Mouse (Mus musculus): ENCODE results near the gene Etv2. TPM values are rescaled to one million over a fixed set of nuclear protein-coding genes. Genes with fewer than 3 reads are reported as not detected.
A peak's percentile ranks its signal among the peaks of the same experiment; 100 is the strongest.

The Etv2 gene
- polyA plus RNA-seq, 1 experiment = not detected

- WGBS = 9% methylated on average over 4 of the region's 4 CpGs
- H3K4me1 ChIP-seq (ENCODE audit: control insufficient read depth, insufficient read depth, low read length) = no peaks in the 10 kb centered on the region
- TF ChIP-seq CTCF (IDR thresholded peaks at IDR 0.05; ENCODE audit: insufficient read depth, low read length) (no peak), POLR2A (IDR thresholded peaks at IDR 0.05; ENCODE audit: borderline replicate concordance, extremely low read depth, low read depth, low read length) (no peak)
These were observed 3.4 kb upstream of the Etv2 start for GRCm38 (mm10) chr7:30639083-30639482.

GRCm38 (mm10) chr7:30636395-30636794, 743 bp upstream of the Etv2 start:
- DNase-seq = no peak
- Histone ChIP-seq H3K4me1 (ENCODE audit: control insufficient read depth, insufficient read depth, low read length) (no peaks in the 10 kb centered on the region), H3K4me3 (replicated peaks; ENCODE audit: extremely low read depth, low read depth, low read length) (no peak overlapping the region)
- TF ChIP-seq POLR2A (IDR thresholded peaks at IDR 0.05; ENCODE audit: borderline replicate concordance, extremely low read depth, low read depth, low read length) = no peak
- WGBS = 19% methylated on average over 11 of the region's 11 CpGs

More at GRCm38 (mm10) chr7:30639083-30639482, 3.4 kb upstream of the Etv2 start:
- H3K4me3 ChIP-seq (replicated peaks; ENCODE audit: extremely low read depth, low read depth, low read length) = no peak overlapping the region
- DNase-seq = no peak

GRCm38 (mm10) chr7:30634621-30635020, 1.0 kb downstream of the Etv2 start:
- Histone ChIP-seq H3K4me1 (ENCODE audit: control insufficient read depth, insufficient read depth, low read length) (no peaks in the 10 kb centered on the region), H3K4me3 (replicated peaks; ENCODE audit: extremely low read depth, low read depth, low read length) (no peak overlapping the region)
- peak; percentile 25 for DNase-seq
- 2% methylated on average over 20 of the region's 20 CpGs for WGBS
- no peak for TF ChIP-seq POLR2A (IDR thresholded peaks at IDR 0.05; ENCODE audit: borderline replicate concordance, extremely low read depth, low read depth, low read length)
- TF ChIP-seq CTCF (IDR thresholded peaks at IDR 0.05; ENCODE audit: insufficient read depth, low read length) = 0 out of 2 replicates have a peak, but pooled peaks have one; percentile 14

GRCm38 (mm10) chr7:30633762-30634412, 1.8 kb downstream of the Etv2 start:
- TF ChIP-seq POLR2A (IDR thresholded peaks at IDR 0.05; ENCODE audit: borderline replicate concordance, extremely low read depth, low read depth, low read length) (no peak), CTCF (IDR thresholded peaks at IDR 0.05; ENCODE audit: insufficient read depth, low read length) (no peak)
- Histone ChIP-seq H3K4me1 (ENCODE audit: control insufficient read depth, insufficient read depth, low read length) (no peaks in the 10 kb centered on the region), H3K4me3 (replicated peaks; ENCODE audit: extremely low read depth, low read depth, low read length) (no peak overlapping the region)
- DNase-seq = no peak
- 4% methylated on average over 27 of the region's 27 CpGs for WGBS

GRCm38 (mm10) chr7:30629013-30629412, 6.6 kb downstream of the Etv2 start:
- DNase-seq = no peak
- Histone ChIP-seq H3K4me3 (replicated peaks; ENCODE audit: extremely low read depth, low read depth, low read length) (no peak overlapping the region), H3K4me1 (ENCODE audit: control insufficient read depth, insufficient read depth, low read length) (peaks cover 5% of the 10 kb centered on the region; the same call in 1 of the 2 replicates)
- TF ChIP-seq CTCF (IDR thresholded peaks at IDR 0.05; ENCODE audit: insufficient read depth, low read length) = no peak
- no peak for TF ChIP-seq POLR2A (IDR thresholded peaks at IDR 0.05; ENCODE audit: borderline replicate concordance, extremely low read depth, low read depth, low read length)

GRCm38 (mm10) chr7:30626647-30627046, 9.0 kb downstream of the Etv2 start:
- Histone ChIP-seq H3K4me1 (ENCODE audit: control insufficient read depth, insufficient read depth, low read length) (peaks cover 5% of the 10 kb centered on the region; the same call in 1 of the 2 replicates), H3K4me3 (replicated peaks; ENCODE audit: extremely low read depth, low read depth, low read length) (no peak overlapping the region)
- 78% methylated on average over 5 of the region's 5 CpGs for WGBS
- no peak for TF ChIP-seq POLR2A (IDR thresholded peaks at IDR 0.05; ENCODE audit: borderline replicate concordance, extremely low read depth, low read depth, low read length)
- no peak for TF ChIP-seq CTCF (IDR thresholded peaks at IDR 0.05; ENCODE audit: insufficient read depth, low read length)
- no peak for DNase-seq

- Histone ChIP-seq H3K4me1 (ENCODE audit: control insufficient read depth, insufficient read depth, low read length) (peaks cover 5% of the 10 kb centered on the region; the same call in 1 of the 2 replicates), H3K4me3 (replicated peaks; ENCODE audit: extremely low read depth, low read depth, low read length) (peak within 1 kb of the TSS; percentile 89)
- WGBS = 2% methylated on average over 44 of the region's 44 CpGs
- DNase-seq = peak; percentile 77
- TF ChIP-seq POLR2A (IDR thresholded peaks at IDR 0.05; ENCODE audit: borderline replicate concordance, extremely low read depth, low read depth, low read length) (no peak), CTCF (IDR thresholded peaks at IDR 0.05; ENCODE audit: insufficient read depth, low read length) (no peak)
These were observed 9.9 kb downstream of the Etv2 start, which contains the start of gene Cox6b1 for GRCm38 (mm10) chr7:30625530-30626384. Gene Cox6b1 (minus strand): TSS chr7:30626151.

- TF ChIP-seq CTCF (IDR thresholded peaks at IDR 0.05; ENCODE audit: insufficient read depth, low read length) (peak; percentile 36; the same call in 1 of the 2 replicates), POLR2A (IDR thresholded peaks at IDR 0.05; ENCODE audit: borderline replicate concordance, extremely low read depth, low read depth, low read length) (no peak)
- no peak overlapping the region for H3K4me3 ChIP-seq (replicated peaks; ENCODE audit: extremely low read depth, low read depth, low read length)
- 91% methylated on average over 3 of the region's 3 CpGs for WGBS
- DNase-seq = no peak
- no peaks in the 10 kb centered on the region for H3K4me1 ChIP-seq (ENCODE audit: control insufficient read depth, insufficient read depth, low read length)
These were observed 16.4 kb downstream of the Etv2 start for GRCm38 (mm10) chr7:30619202-30619601.

GRCm38 (mm10) chr7:30618658-30619057, 17.0 kb downstream of the Etv2 start:
- DNase-seq = no peak
- Histone ChIP-seq H3K4me1 (ENCODE audit: control insufficient read depth, insufficient read depth, low read length) (no peaks in the 10 kb centered on the region), H3K4me3 (replicated peaks; ENCODE audit: extremely low read depth, low read depth, low read length) (no peak overlapping the region)
- TF ChIP-seq POLR2A (IDR thresholded peaks at IDR 0.05; ENCODE audit: borderline replicate concordance, extremely low read depth, low read depth, low read length) (no peak), CTCF (IDR thresholded peaks at IDR 0.05; ENCODE audit: insufficient read depth, low read length) (no peak)
- WGBS = 94% methylated on average over 9 of the region's 9 CpGs

Data from lung, adult 2 months (tissue).